Mouse (Mus musculus) spleen, postnatal 4 days (tissue): Measurements from ENCODE around the gene Eepd1.

Experiments used
- DNase-seq, 2 experiments: peaks; one replicate each; pipeline ENCODE4 v3.0.0; 2022; ENCODE audit warnings: low spot score in 2 of 2

Eepd1 gene

GRCm38 (mm10) chr9:25489221-25489960, 8.0 kb downstream of the Eepd1 start:
- DNase-seq = no peak

DNA sequence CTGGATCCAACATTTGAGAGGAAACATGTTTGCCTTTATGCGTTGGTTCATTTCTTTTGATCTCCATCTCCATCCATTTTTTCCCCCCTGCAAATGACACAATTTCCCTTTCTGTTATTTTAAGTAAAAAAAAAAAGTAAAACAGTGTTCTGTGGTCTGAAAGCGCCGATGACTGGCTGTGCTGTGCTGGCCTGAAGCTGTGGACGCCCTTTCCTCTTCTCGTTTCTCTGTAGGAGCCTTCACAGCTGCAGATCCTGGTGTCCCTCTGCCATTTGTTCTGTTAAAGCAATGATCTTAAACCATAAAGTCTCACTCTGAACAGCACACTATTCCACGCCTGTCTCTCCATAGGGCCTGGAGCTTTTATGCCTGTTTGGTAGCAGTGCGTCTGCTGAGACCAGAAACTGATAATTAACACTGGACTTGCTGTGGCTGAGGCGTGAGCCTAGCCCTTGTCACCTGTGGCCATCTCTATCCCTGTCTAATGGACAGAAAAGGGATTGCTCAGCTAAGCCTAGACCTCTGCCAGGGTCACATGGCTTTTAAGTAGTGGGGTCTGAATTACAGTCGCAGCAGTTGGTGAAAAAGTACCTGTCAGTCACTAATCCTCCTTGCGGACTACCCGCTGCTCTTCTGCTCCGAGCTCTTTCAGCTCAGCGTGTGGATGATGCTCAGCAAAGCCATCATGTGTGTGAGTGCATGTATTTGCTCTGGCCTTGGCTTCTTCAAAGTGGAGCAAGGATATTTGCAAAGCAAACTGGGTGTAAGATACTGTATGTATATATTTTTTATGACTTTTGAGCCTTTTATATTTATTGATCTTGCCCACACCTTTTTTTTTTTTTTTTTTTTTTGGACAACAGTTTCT, 9.2 kb downstream of the Eepd1 start:
- DNase-seq = no peak

GRCm38 (mm10) chr9:25493918-25494317, 12.6 kb downstream of the Eepd1 start:
- no peak for DNase-seq

- DNase-seq = no peak
Measured at GRCm38 (mm10) chr9:25495601-25496000, 14.3 kb downstream of the Eepd1 start.

GRCm38 (mm10) chr9:25496196-25496595, 14.8 kb downstream of the Eepd1 start:
- DNase-seq = no peak

- DNase-seq = no peak
Measured at GRCm38 (mm10) chr9:25496703-25497102, 15.4 kb downstream of the Eepd1 start.

DNA sequence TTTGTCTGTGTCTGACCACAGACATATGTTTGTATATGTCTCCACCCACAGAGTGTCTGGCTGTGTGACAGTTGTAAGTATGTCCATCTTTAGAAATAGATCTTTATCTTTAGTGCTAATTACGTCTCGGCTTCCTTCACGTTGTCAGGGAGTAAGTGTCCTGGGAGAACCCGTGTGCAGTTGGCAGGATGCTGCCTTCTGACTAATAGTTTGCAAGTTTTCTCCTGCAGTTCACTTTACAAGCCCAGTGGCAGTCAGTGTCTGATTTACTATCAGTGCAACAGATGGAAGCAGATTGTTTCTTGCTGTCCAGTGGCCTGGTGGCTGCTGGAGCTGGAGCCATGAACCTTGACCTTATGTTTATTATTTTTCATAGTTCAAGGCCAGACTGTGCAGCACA, 17.4 kb downstream of the Eepd1 start:
- no peak for DNase-seq

- no peak for DNase-seq
Measured at GRCm38 (mm10) chr9:25499306-25499705, 18.0 kb downstream of the Eepd1 start.

GRCm38 (mm10) chr9:25500031-25500430, 18.7 kb downstream of the Eepd1 start:
- no peak for DNase-seq

DNA sequence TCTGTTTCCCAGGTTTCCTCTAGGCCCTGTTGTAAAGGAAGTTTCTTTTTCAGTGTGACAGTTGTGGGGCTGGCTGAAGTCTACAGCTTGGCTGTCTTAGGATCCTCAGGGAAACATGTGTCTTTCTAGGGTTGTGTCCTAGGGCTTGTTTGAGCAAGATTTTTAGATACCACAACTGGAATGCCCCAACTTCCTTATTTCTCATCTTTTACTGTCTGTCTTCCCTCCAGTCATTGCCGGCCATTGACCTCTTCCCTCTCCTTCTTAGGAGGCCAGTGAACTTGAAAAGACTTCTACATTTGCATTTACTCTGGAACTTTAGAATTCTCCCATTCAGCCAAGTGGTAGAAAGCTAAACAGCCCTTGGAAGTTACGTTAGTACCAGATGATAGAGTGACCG, 27.5 kb downstream of the Eepd1 start:
- no peak for DNase-seq

DNA sequence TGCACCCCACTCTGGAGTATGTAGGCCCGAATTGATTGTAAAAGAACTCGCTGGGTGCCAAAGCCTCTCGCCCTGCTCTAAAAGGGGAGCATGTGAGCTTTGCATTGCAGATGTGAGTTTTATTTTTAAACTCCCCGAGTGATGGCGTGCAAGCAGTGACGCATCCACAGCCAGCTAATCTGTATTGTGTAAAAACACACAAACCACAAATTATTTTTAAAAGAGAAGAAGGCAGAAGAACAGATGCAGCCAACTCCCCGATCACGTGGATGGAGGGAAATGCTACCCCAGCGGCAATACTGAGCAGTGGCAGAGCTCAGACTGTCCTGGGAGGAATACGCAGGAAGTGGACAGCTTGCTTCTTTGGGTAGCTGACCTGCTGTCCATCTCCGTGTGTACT, 29.2 kb downstream of the Eepd1 start:
- DNase-seq = no peak

DNA sequence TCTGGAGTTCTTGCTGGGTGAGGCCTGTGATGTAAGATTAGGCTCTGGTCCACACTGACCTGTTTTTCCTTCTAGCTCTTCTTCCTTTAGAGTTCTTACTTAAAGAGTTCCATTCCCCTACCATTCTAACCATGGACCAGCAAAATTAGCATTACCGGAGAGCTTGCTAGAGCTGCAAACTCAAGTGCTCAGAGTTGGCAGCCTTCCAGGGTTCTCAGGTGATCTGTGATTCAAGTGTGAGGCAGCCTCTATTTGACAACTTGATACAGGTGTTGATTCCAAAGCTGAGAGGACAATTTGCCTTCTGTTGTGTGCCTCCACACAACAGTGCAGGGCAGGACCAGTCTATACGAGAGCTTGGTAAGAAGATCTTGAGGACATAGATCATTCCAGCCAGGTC, 31.7 kb downstream of the Eepd1 start:
- DNase-seq = no peak

GRCm38 (mm10) chr9:25513556-25513955, 32.2 kb downstream of the Eepd1 start:
- DNase-seq = no peak

- DNase-seq = no peak
Measured at GRCm38 (mm10) chr9:25516640-25517039, 35.3 kb downstream of the Eepd1 start.

DNA sequence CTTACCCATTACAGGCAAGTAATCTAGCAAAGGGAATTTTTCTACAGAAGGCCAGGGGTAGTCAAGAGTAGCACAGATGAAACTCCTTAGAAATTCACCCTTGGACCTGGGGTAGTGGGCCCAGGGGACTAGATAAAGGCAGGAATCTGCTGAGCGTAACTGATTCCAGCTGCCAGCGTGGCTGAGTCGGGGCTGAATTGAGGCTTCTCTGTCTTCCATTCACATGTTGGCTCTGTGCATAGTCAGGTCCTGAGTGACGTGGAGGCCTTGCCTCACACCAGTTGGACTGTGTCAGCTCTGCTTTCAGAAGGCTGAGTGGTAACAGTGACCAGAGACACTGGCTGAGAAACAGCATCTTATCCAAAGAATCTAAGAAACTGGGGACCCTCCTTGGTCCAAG, 36.6 kb downstream of the Eepd1 start:
- DNase-seq = no peak

GRCm38 (mm10) chr9:25519193-25519592, 37.8 kb downstream of the Eepd1 start:
- DNase-seq = no peak

- no peak for DNase-seq
Measured at GRCm38 (mm10) chr9:25520826-25521225, 39.5 kb downstream of the Eepd1 start.

- no peak for DNase-seq
Measured at GRCm38 (mm10) chr9:25521825-25522224, 40.5 kb downstream of the Eepd1 start.

- DNase-seq = no peak
Measured at GRCm38 (mm10) chr9:25526516-25526915, 45.2 kb downstream of the Eepd1 start.

DNA sequence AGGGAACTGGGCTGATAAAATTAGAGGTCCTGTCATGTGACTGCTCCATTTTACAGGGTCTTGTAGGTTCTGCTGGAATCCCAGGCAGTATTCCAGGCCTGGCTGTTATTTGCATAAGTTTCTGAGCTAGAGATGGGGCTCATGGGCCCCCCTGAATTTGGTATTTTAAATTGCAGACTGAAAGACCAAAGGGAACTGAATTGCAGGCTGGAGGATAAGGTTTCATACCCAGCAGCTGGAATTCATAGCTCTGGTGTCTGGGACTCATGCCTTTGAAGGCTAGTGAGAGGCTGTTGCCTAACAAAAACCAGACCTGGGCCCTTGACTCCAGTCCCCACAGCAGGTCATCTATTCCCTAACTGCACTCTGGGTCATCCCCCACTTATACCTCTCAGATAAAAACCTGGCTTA, 45.6 kb downstream of the Eepd1 start:
- DNase-seq = no peak

DNA sequence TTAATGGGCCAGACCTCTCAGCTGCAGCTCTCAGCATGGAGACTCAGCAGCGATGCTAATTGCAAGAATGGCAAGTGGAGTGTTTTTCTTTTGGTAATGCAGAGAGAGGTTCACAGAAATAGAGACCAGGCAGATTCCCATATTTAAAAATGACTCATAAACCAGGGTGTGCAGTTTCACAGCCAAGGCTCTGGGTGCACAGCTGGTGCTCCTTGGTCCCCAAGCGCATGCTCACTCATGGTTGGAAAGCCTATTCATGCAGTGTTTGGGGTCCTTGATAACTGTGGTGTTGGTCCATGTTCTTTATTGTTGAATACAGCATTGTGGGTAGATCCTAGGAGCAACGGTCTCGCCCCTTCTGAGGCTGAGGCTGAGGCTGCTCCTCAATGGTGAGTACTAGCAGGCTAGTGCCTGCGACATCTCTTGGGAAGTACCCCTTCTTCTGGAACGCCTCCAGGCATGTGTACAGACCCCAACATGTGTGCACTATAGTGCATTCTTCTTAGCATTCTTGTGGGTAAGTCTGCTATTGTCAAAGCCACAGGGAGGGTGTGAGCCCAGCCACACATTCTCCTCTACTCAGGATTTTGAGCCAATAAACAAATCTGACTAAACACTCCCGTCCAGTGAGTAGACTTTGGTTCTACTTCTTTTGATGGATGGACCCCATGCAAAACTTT, 46.2 kb downstream of the Eepd1 start:
- DNase-seq = no peak

- DNase-seq = no peak
Measured at GRCm38 (mm10) chr9:25531627-25532026, 50.3 kb downstream of the Eepd1 start.

DNA sequence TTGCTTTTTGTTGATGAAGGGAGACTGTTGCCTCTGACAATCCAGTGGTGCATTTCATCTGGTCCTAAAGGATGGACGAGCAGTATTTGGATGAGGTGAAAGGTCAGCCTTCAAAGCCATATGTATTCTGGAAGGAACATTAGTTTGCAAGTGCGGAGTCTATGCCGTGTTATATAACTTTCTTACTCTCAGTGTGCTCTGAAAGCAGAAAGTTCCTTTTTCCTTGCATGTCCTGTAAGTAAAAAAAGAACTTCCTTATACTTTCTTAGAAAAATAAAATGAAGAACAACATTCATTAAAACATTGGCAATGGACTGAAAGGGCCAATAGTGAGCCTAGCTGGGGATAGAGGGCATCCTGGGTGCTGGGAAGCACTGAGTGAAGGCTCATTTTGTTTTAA, 50.8 kb downstream of the Eepd1 start:
- no peak for DNase-seq
